Mouse (Mus musculus): Measurements from ENCODE around the gene Rbm12.

DNA sequence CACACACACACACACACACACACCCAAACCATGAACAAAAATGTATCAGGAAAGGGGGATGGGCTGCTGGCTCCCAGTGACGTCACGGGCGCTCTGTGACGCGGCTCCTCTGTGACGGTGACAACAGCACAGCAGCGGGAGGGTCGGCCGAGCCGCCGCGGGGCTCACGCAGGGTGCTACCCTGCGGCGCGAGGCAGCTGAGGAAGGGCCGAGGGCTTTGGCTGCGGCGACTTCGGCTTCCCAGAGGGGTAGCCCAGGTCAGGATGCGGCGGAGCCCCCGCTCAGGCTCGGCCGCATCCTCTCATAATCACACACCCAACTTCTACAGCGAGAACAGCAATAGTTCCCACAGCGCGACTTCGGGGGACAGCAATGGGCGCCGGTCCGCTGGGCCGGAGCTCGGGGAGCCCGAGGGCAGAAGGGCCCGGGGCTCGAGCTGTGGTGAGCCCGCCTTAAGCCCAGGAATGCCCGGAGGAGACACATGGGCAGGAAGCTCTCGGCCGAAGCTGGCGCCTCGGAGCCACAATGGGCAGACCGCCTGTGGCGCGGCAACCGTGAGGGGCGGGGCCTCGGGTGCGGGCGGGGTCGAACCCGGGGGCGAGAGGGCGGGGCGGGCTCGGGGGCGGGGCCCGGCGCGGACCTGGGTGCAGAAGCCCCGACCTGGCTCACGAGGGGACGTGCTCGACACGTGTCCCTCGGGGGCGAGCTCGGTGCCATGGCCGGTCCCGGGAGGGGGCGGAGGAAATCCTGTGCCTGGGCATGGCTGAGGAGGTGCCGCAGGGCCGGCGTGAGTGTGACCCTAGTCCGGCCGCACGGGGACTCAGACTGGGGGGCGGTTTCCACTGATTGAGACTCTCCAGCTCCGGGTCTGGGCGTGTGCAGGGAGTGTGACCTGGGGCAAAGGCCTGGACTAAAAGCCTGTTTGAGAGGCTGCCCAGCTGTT lies 46.4 kb downstream of the Rbm12 start, which contains the start of gene Spag4:
- TF ChIP-seq CTCF (IDR thresholded peaks at IDR 0.05) (no peak), EP300 (IDR thresholded peaks at IDR 0.05) (no peak)
